Mouse (Mus musculus) embryonic facial prominence, embryonic 15.5 days (tissue): ENCODE measurements around the gene Gsta1. TPM values are rescaled to one million over a fixed set of nuclear protein-coding genes. Genes with fewer than 3 reads are reported as not detected.
"Not testable (repeated sequence)": the region's sequence is repeated elsewhere in the genome, so short reads cannot be mapped to it uniquely, and the experiment has no call there.

Source experiments
- ATAC-seq: fragments of 200-750 bp; cut with Nextera tagmentation; 2 replicates; pipeline ENCODE4 v1.8.0; 2017; ENCODE audit warnings: low read depth, moderate TSS enrichment; ENCODE audit not compliant: insufficient number of reproducible peaks, low FRiP score, low TSS enrichment
- H3K27ac ChIP-seq: fragments of 300-500 bp; sonication (generic); replicated peaks from 2 replicates; pipeline ENCODE4 v1.5.1; 2015; ENCODE audit warnings: mild to moderate bottlenecking, inconsistent platforms
- H3K27me3 ChIP-seq: fragments of 300-500 bp; sonication (generic); 2 replicates; pipeline ENCODE4 v1.6.1; 2015; ENCODE audit warnings: inconsistent platforms
- H3K36me3 ChIP-seq: fragments of 300-500 bp; sonication (generic); 2 replicates; pipeline ENCODE4 v1.6.1; 2015; ENCODE audit warnings: mild to moderate bottlenecking, inconsistent platforms
- H3K4me1 ChIP-seq: fragments of 300-500 bp; sonication (generic); 2 replicates; pipeline ENCODE4 v1.6.1; 2015; ENCODE audit warnings: inconsistent platforms
- H3K4me2 ChIP-seq: fragments of 300-500 bp; sonication (generic); replicated peaks from 2 replicates; pipeline ENCODE4 v1.6.1; 2015; ENCODE audit warnings: mild to moderate bottlenecking, inconsistent platforms
- H3K4me3 ChIP-seq: fragments of 300-500 bp; sonication (generic); replicated peaks from 2 replicates; pipeline ENCODE4 v1.5.1; 2015; ENCODE audit warnings: mild to moderate bottlenecking, inconsistent platforms
- H3K9ac ChIP-seq: fragments of 300-500 bp; sonication (generic); 2 replicates; pipeline ENCODE4 v1.6.1; 2015; ENCODE audit warnings: inconsistent platforms
- H3K9me3 ChIP-seq: fragments of 300-500 bp; sonication (generic); replicated peaks from 2 replicates; pipeline ENCODE4 v1.6.1; 2016; ENCODE audit warnings: inconsistent platforms
- WGBS: fragments of 180-500 bp; shearing (Covaris S2); methylation state at CpG from one replicate; pipeline ENCODE4 v1.1.7; 2015; 5-methylcytosine and 5-hydroxymethylcytosine counted together
- polyA plus RNA-seq: library from polyadenylated mRNA; unstranded; fragments of >200 nt; fragmentation: Nextera tagmentation; extraction: Ambion mirVana; gene quantifications from 2 replicates; pipeline ENCODE4 v1.2.1, GENCODE M21; 2015

The Gsta1 gene
- polyA plus RNA-seq, 1 experiment from 2014 or later, result 1.7 TPM

GRCm38 (mm10) chr9:78233121-78233695, 2.8 kb downstream of the Gsta1 start:
- not testable (repeated sequence) for H3K27ac ChIP-seq, H3K9ac ChIP-seq, H3K9me3 ChIP-seq, H3K36me3 ChIP-seq, ATAC-seq, H3K27me3 ChIP-seq, H3K4me3 ChIP-seq, H3K4me2 ChIP-seq, H3K4me1 ChIP-seq
- no CpG with 5 or more reads among the region's 10 CpGs for WGBS

- not testable (repeated sequence) for H3K4me3 ChIP-seq, H3K27ac ChIP-seq, H3K9ac ChIP-seq, H3K9me3 ChIP-seq, H3K4me2 ChIP-seq, H3K4me1 ChIP-seq, H3K36me3 ChIP-seq, H3K27me3 ChIP-seq, ATAC-seq
- 52% methylated on average over 4 of the region's 4 CpGs for WGBS
Measured at GRCm38 (mm10) chr9:78255683-78256470, 25.4 kb downstream of the Gsta1 start.

- not testable (repeated sequence) for H3K27ac ChIP-seq, ATAC-seq, H3K4me2 ChIP-seq, H3K36me3 ChIP-seq, H3K9ac ChIP-seq, H3K4me1 ChIP-seq, H3K4me3 ChIP-seq, H3K27me3 ChIP-seq, H3K9me3 ChIP-seq
- 81% methylated on average over 1 of the region's 3 CpGs for WGBS
Measured at GRCm38 (mm10) chr9:78256914-78257313, 26.5 kb downstream of the Gsta1 start, which contains the start of gene Gm3776. Gm3776 (plus strand) TSS chr9:78257129.

GRCm38 (mm10) chr9:78259688-78260087, 29.2 kb downstream of the Gsta1 start:
- not testable (repeated sequence) for H3K27me3 ChIP-seq, H3K9me3 ChIP-seq, ATAC-seq, H3K27ac ChIP-seq, H3K4me1 ChIP-seq, H3K4me3 ChIP-seq, H3K9ac ChIP-seq, H3K4me2 ChIP-seq, H3K36me3 ChIP-seq
- 0% methylated on average over 1 of the region's 6 CpGs for WGBS

- not testable (repeated sequence) for H3K9me3 ChIP-seq, ATAC-seq, H3K4me1 ChIP-seq, H3K9ac ChIP-seq, H3K4me3 ChIP-seq, H3K36me3 ChIP-seq, H3K27ac ChIP-seq, H3K27me3 ChIP-seq, H3K4me2 ChIP-seq
- 65% methylated on average over 3 of the region's 3 CpGs for WGBS
Measured at GRCm38 (mm10) chr9:78270945-78271344, 40.5 kb downstream of the Gsta1 start.

- not testable (repeated sequence) for H3K4me1 ChIP-seq, H3K4me3 ChIP-seq, ATAC-seq, H3K9ac ChIP-seq, H3K36me3 ChIP-seq, H3K27ac ChIP-seq, H3K4me2 ChIP-seq, H3K27me3 ChIP-seq, H3K9me3 ChIP-seq
- WGBS, result 70% methylated on average over 4 of the region's 4 CpGs
Measured at GRCm38 (mm10) chr9:78282002-78282711, 51.7 kb downstream of the Gsta1 start.

- ATAC-seq, result not testable (repeated sequence)
- 59% methylated on average over 1 of the region's 1 CpGs for WGBS
Measured at GRCm38 (mm10) chr9:78289063-78289462, 58.6 kb downstream of the Gsta1 start.

GRCm38 (mm10) chr9:78289723-78290122, 59.3 kb downstream of the Gsta1 start, which contains the start of gene Gm10639:
Gm10639 (plus strand) TSS chr9:78289923.
- H3K4me1 ChIP-seq, ATAC-seq, H3K4me3 ChIP-seq, H3K36me3 ChIP-seq, H3K9me3 ChIP-seq, H3K4me2 ChIP-seq, H3K9ac ChIP-seq, H3K27ac ChIP-seq, H3K27me3 ChIP-seq: not testable (repeated sequence)
- 85% methylated on average over 3 of the region's 3 CpGs for WGBS

More at GRCm38 (mm10) chr9:78289063-78289462, 58.6 kb downstream of the Gsta1 start:
- H3K4me2 ChIP-seq, H3K36me3 ChIP-seq, H3K9ac ChIP-seq, H3K27ac ChIP-seq, H3K4me1 ChIP-seq, H3K9me3 ChIP-seq, H3K4me3 ChIP-seq, H3K27me3 ChIP-seq: not testable (repeated sequence)

Other genes with a start within 250 kb of the Gsta1 start
- not detected in 2 replicates for gene Gcm1, start 178.7 kb upstream of the Gsta1 start, polyA plus RNA-seq
- gene Fbxo9, start 121.6 kb upstream of the Gsta1 start, polyA plus RNA-seq, result 41.2 and 45.9 TPM in 2 replicates
- gene Ick, start 121.5 kb upstream of the Gsta1 start, polyA plus RNA-seq, result 23.9 and 26.3 TPM in 2 replicates
- gene Gsta4, start 47.9 kb upstream of the Gsta1 start, polyA plus RNA-seq, result 69.1 and 106 TPM in 2 replicates
- 5.2 and 8.8 TPM in 2 replicates for gene Gm3776, start 26.5 kb downstream of the Gsta1 start, polyA plus RNA-seq
- 0.23 and 0.29 TPM in 2 replicates for gene Gm10639, start 59.3 kb downstream of the Gsta1 start, polyA plus RNA-seq
- not detected in 2 replicates for gene Omt2a, start 84.1 kb downstream of the Gsta1 start, polyA plus RNA-seq
- not detected in 2 replicates for gene Omt2b, start 96.9 kb downstream of the Gsta1 start, polyA plus RNA-seq
- 10.6 and 13.5 TPM in 2 replicates for gene Gsta2, start 125.1 kb downstream of the Gsta1 start, polyA plus RNA-seq
- 0.49 and 0.76 TPM in 2 replicates for gene Dppa5a, start 137.5 kb downstream of the Gsta1 start, polyA plus RNA-seq
- 2.0 and 2.2 TPM in 2 replicates for gene Ooep, start 148.1 kb downstream of the Gsta1 start, polyA plus RNA-seq
- gene Ddx43, start 165.1 kb downstream of the Gsta1 start, polyA plus RNA-seq, result 0.20 and 0.28 TPM in 2 replicates
- gene Cgas, start 212.6 kb downstream of the Gsta1 start, polyA plus RNA-seq, result 2.5 and 3.3 TPM in 2 replicates
- gene Mto1, start 217.6 kb downstream of the Gsta1 start, polyA plus RNA-seq, result 21.2 and 23.6 TPM in 2 replicates
- 0.88 and 1.1 TPM in 2 replicates for gene Gm17324, start 218.1 kb downstream of the Gsta1 start, polyA plus RNA-seq